ENCODE assay signal across 8 mouse cellular contexts in genomic region chr8:122568109-122568504, GRCm38 (mm10). TPM values are rescaled to one million over a fixed set of nuclear protein-coding genes. Genes with fewer than 3 reads are reported as not detected.
A peak's percentile ranks its signal among the peaks of the same experiment; 100 is the strongest.
DNase-seq lines count a peak whose midpoint lies in the region; ATAC-seq and TF ChIP-seq lines count a peak whose summit lies in the region.

No protein-coding gene starts in this region.

- whole genome bisulfite sequencing in heart, embryonic 15.5 days: 0% methylated on average over 34 of the region's 34 CpGs
- WGBS in hindbrain, embryonic 13.5 days: 0% methylated on average over 34 of the region's 34 CpGs
- 1% methylated on average over 34 of the region's 34 CpGs for WGBS in midbrain, embryonic 15.5 days

- H3K4me2 ChIP-seq in heart, embryonic 15.5 days: peak overlapping the region; percentile 90
- H3K4me2 ChIP-seq in hindbrain, embryonic 13.5 days: peak overlapping the region; percentile 95
- H3K4me2 ChIP-seq in midbrain, embryonic 15.5 days: peak overlapping the region; percentile 86

- ATAC-seq in heart, embryonic 15.5 days (replicated peaks; ENCODE audit: insufficient number of reproducible peaks, insufficient read depth, low FRiP score, low read depth): peak; percentile 38
- no peak for ATAC-seq in G1E (ENCODE audit: extremely low read depth, insufficient number of reproducible peaks, low FRiP score, poor library complexity, severe bottlenecking)
- ATAC-seq in hindbrain, embryonic 13.5 days (ENCODE audit: low FRiP score): peak; percentile 62
- peak; percentile 62 for ATAC-seq in midbrain, embryonic 15.5 days (replicated peaks)

- no peak for TF ChIP-seq CTCF in G1E (IDR thresholded peaks at IDR 0.05; ENCODE audit: low read depth, low read length)

- DNase-seq in heart, postnatal 4 days: no peak
- peak; percentile 48 for DNase-seq in G1E (ENCODE audit: low spot score)
- peak; percentile 66 to 79 for DNase-seq in thymus, postnatal 36 days
- DNase-seq in cerebellum, postnatal 14 days: no peak
- no peak for DNase-seq in frontal cortex, adult 2 months (ENCODE audit: extremely low spot score in 1 of 2, low spot score in 1 of 2)

- no peaks in the 10 kb centered on the region for H3K27me3 ChIP-seq in heart, embryonic 15.5 days
- no peaks in the 10 kb centered on the region; the same call in 1 of the 2 replicates for H3K27me3 ChIP-seq in G1E (ENCODE audit: insufficient read depth, low read length)
- no peaks in the 10 kb centered on the region for H3K27me3 ChIP-seq in hindbrain, embryonic 13.5 days
- H3K27me3 ChIP-seq in midbrain, embryonic 15.5 days (replicated peaks): no peaks in the 10 kb centered on the region

- H3K4me3 ChIP-seq in heart, embryonic 15.5 days: peak overlapping the region; percentile 91
- peak overlapping the region; percentile 92 for H3K4me3 ChIP-seq in G1E (ENCODE audit: low read depth, low read length)
- H3K4me3 ChIP-seq in hindbrain, embryonic 13.5 days: peak overlapping the region; percentile 75
- peak overlapping the region; percentile 69 for H3K4me3 ChIP-seq in midbrain, embryonic 15.5 days

- peaks cover 27% of the 10 kb centered on the region for H3K4me1 ChIP-seq in heart, embryonic 15.5 days (replicated peaks)
- H3K4me1 ChIP-seq in G1E (ENCODE audit: insufficient read depth, low read depth, low read length): peaks cover 73% of the 10 kb centered on the region
- peaks cover 28% of the 10 kb centered on the region for H3K4me1 ChIP-seq in hindbrain, embryonic 13.5 days (replicated peaks)
- peaks cover 24% of the 10 kb centered on the region for H3K4me1 ChIP-seq in midbrain, embryonic 15.5 days

- H3K36me3 ChIP-seq in heart, embryonic 15.5 days: peaks cover 36% of the 10 kb centered on the region
- H3K36me3 ChIP-seq in G1E (replicated peaks): peaks cover 61% of the 10 kb centered on the region
- peaks cover 30% of the 10 kb centered on the region for H3K36me3 ChIP-seq in hindbrain, embryonic 13.5 days
- no peaks in the 10 kb centered on the region for H3K36me3 ChIP-seq in midbrain, embryonic 15.5 days (replicated peaks)

- H3K27ac ChIP-seq in heart, embryonic 15.5 days: peak overlapping the region; percentile 97
- H3K27ac ChIP-seq in hindbrain, embryonic 13.5 days: peak overlapping the region; percentile 74
- peak overlapping the region; percentile 87 for H3K27ac ChIP-seq in midbrain, embryonic 15.5 days

- no peaks in the 10 kb centered on the region for H3K9me3 ChIP-seq in heart, embryonic 15.5 days (replicated peaks)
- H3K9me3 ChIP-seq in G1E (replicated peaks): no peaks in the 10 kb centered on the region
- no peaks in the 10 kb centered on the region for H3K9me3 ChIP-seq in hindbrain, embryonic 13.5 days
- no peaks in the 10 kb centered on the region for H3K9me3 ChIP-seq in midbrain, embryonic 15.5 days

- peak overlapping the region; percentile 92 for H3K9ac ChIP-seq in heart, embryonic 15.5 days
- H3K9ac ChIP-seq in hindbrain, embryonic 13.5 days: peak overlapping the region; percentile 85
- peak overlapping the region; percentile 63 for H3K9ac ChIP-seq in midbrain, embryonic 15.5 days

RNA-seq across cellular contexts. Expression of gene Cdt1, which starts 0.3 kb away (rescaled TPM):
- polyA plus RNA-seq in heart, embryonic 15.5 days (2015; fragmentation: Nextera tagmentation; extraction: Ambion mirVana): 24.5 and 28.4 TPM in 2 replicates
- total RNA-seq in heart, postnatal 4 days (2021): 10 to 100 TPM; 36.5 to 38.2 TPM
- total RNA-seq in G1E (2014; fragmentation: Nextera tagmentation): 70.8 and 71.7 TPM in 2 replicates
- total RNA-seq in G1E (2017): 46.9 and 49.9 TPM in 2 replicates
- polyA plus RNA-seq in G1E (2012): 375 and 441 TPM in 2 replicates
- polyA plus RNA-seq in hindbrain, embryonic 13.5 days (2015; fragmentation: Nextera tagmentation; extraction: Ambion mirVana): 9.9 and 10.4 TPM in 2 replicates
- 7.0 and 8.2 TPM in 2 replicates for polyA plus RNA-seq in midbrain, embryonic 15.5 days (2015; fragmentation: Nextera tagmentation; extraction: Ambion mirVana)
- polyA plus RNA-seq in frontal cortex, adult 2 months (2012; rRNA removed): 2.4 and 2.5 TPM in 2 replicates

RNA-seq across cellular contexts. Expression of gene Aprt, which starts 8.6 kb away (rescaled TPM):
- polyA plus RNA-seq in heart, embryonic 15.5 days (2015; fragmentation: Nextera tagmentation; extraction: Ambion mirVana): 163 and 208 TPM in 2 replicates
- 10 to 100 TPM; 58.5 to 58.8 TPM for total RNA-seq in heart, postnatal 4 days (2021)
- 110 and 112 TPM in 2 replicates for total RNA-seq in G1E (2014; fragmentation: Nextera tagmentation)
- 100.0 and 146 TPM in 2 replicates for total RNA-seq in G1E (2017)
- 207 and 389 TPM in 2 replicates for polyA plus RNA-seq in G1E (2012)
- 153 and 157 TPM in 2 replicates for polyA plus RNA-seq in hindbrain, embryonic 13.5 days (2015; fragmentation: Nextera tagmentation; extraction: Ambion mirVana)
- 166 and 173 TPM in 2 replicates for polyA plus RNA-seq in midbrain, embryonic 15.5 days (2015; fragmentation: Nextera tagmentation; extraction: Ambion mirVana)
- polyA plus RNA-seq in frontal cortex, adult 2 months (2012; rRNA removed): 66.0 and 67.4 TPM in 2 replicates

RNA-seq across cellular contexts. Expression of gene Piezo1, which starts 17.0 kb away (rescaled TPM):
- polyA plus RNA-seq in heart, embryonic 15.5 days (2015; fragmentation: Nextera tagmentation; extraction: Ambion mirVana): 11.5 and 13.9 TPM in 2 replicates
- total RNA-seq in heart, postnatal 4 days (2021): 10 to 100 TPM; 53.7 to 55.4 TPM
- total RNA-seq in G1E (2014; fragmentation: Nextera tagmentation): 77.0 and 95.3 TPM in 2 replicates
- total RNA-seq in G1E (2017): 24.9 and 26.0 TPM in 2 replicates
- 69.6 and 79.4 TPM in 2 replicates for polyA plus RNA-seq in G1E (2012)
- 2.5 and 3.2 TPM in 2 replicates for polyA plus RNA-seq in hindbrain, embryonic 13.5 days (2015; fragmentation: Nextera tagmentation; extraction: Ambion mirVana)
- polyA plus RNA-seq in midbrain, embryonic 15.5 days (2015; fragmentation: Nextera tagmentation; extraction: Ambion mirVana): 2.7 and 3.3 TPM in 2 replicates
- 7.4 and 9.1 TPM in 2 replicates for polyA plus RNA-seq in frontal cortex, adult 2 months (2012; rRNA removed)

RNA-seq across cellular contexts. Expression of gene Galns, which starts 43.2 kb away (rescaled TPM):
- 8.0 and 12.2 TPM in 2 replicates for polyA plus RNA-seq in heart, embryonic 15.5 days (2015; fragmentation: Nextera tagmentation; extraction: Ambion mirVana)
- 10 to 100 TPM in 1 of 2 experiments, 1 to 10 TPM in 1; 9.2 to 10.6 TPM for total RNA-seq in heart, postnatal 4 days (2021)
- total RNA-seq in G1E (2014; fragmentation: Nextera tagmentation): 5.0 and 6.0 TPM in 2 replicates
- 7.6 and 7.9 TPM in 2 replicates for total RNA-seq in G1E (2017)
- polyA plus RNA-seq in G1E (2012): 2.9 and 3.0 TPM in 2 replicates
- 5.4 and 6.1 TPM in 2 replicates for polyA plus RNA-seq in hindbrain, embryonic 13.5 days (2015; fragmentation: Nextera tagmentation; extraction: Ambion mirVana)
- polyA plus RNA-seq in midbrain, embryonic 15.5 days (2015; fragmentation: Nextera tagmentation; extraction: Ambion mirVana): 7.2 and 9.0 TPM in 2 replicates
- polyA plus RNA-seq in frontal cortex, adult 2 months (2012; rRNA removed): 9.4 and 9.5 TPM in 2 replicates

RNA-seq across cellular contexts. Expression of gene Trappc2l, which starts 43.3 kb away (rescaled TPM):
- polyA plus RNA-seq in heart, embryonic 15.5 days (2015; fragmentation: Nextera tagmentation; extraction: Ambion mirVana): 47.1 and 56.2 TPM in 2 replicates
- 10 to 100 TPM; 48.7 to 56.3 TPM for total RNA-seq in heart, postnatal 4 days (2021)
- total RNA-seq in G1E (2014; fragmentation: Nextera tagmentation) (19.5 and 31.8 TPM in 2 replicates), G1E (2017) (32.2 and 40.4 TPM in 2 replicates)
- polyA plus RNA-seq in G1E (2012): 0.43 and 0.75 TPM in 2 replicates
- 98.9 and 101 TPM in 2 replicates for polyA plus RNA-seq in hindbrain, embryonic 13.5 days (2015; fragmentation: Nextera tagmentation; extraction: Ambion mirVana)
- polyA plus RNA-seq in midbrain, embryonic 15.5 days (2015; fragmentation: Nextera tagmentation; extraction: Ambion mirVana): 120 and 126 TPM in 2 replicates
- 130 and 153 TPM in 2 replicates for polyA plus RNA-seq in frontal cortex, adult 2 months (2012; rRNA removed)

Comparison
In these comparisons a context has a peak if more than half of its experiments do, and no peak if none do; other contexts are left out.
1. DNase-seq: peak in G1E (single experiment) and thymus, postnatal 36 days (2 of 2); none in heart, postnatal 4 days (single experiment), cerebellum, postnatal 14 days (0 of 2) and frontal cortex, adult 2 months (0 of 2).
2. RNA of gene Cdt1, which starts 0.3 kb away (polyA plus RNA-seq): 375 to 441 TPM in G1E; 24.5 to 28.4 TPM in heart, embryonic 15.5 days, 9.9 to 10.4 TPM in hindbrain, embryonic 13.5 days, 7.0 to 8.2 TPM in midbrain, embryonic 15.5 days and 2.4 to 2.5 TPM in frontal cortex, adult 2 months; every median in the first group is over 10 times any median in the second.
3. Peak in every context shown above with its lines, with median percentiles within 50 percentile points of each other: H3K27ac ChIP-seq, H3K4me2 ChIP-seq, H3K4me3 ChIP-seq and H3K9ac ChIP-seq.